ENCODE assay signal across 11 mouse cellular contexts in the genomic region with DNA sequence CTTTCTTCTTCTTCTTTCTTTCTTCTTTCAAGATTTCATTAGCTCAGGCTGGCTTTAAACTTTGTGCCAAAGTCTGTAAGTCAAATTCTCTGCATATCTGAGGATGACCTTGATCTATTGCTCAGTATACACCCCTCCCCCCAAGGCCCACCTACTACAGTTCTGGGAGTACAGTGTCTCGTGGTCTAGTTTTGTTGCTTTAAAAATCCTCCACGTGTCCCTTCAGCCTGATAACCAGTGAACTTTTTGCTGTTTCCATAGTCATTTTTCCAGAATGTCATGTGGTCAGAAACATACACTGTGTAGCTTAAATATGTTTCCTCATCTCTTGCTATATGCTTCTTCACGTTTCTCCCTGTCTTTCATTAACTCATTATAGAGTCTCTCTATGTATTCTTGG. TPM values are rescaled to one million over a fixed set of nuclear protein-coding genes. Genes with fewer than 3 reads are reported as not detected.
DNase-seq lines count a peak whose midpoint lies in the region; ATAC-seq lines count a peak whose summit lies in the region.
"Had no signal": no experiment of that assay in that cellular context is flagged by ENCODE, and none has a peak within 500 bp of the region (broad histone marks: within the 10 kb centered on the region; RNA-seq: fewer than 3 reads in every experiment).

No protein-coding gene starts in this region.

- DNase-seq in kidney, postnatal 14 days: no peak
- peak; percentile 45 for DNase-seq in adrenal gland, postnatal 10 days
- DNase-seq in midbrain, embryonic 14.5 days: no peak
- no peak for DNase-seq in left cerebral cortex, postnatal 10 days (ENCODE audit: extremely low spot score in 1 of 2, low spot score in 2 of 2)
- no peak for DNase-seq in embryo, embryonic 11 days
- DNase-seq: kidney, postnatal 4 days; thymus, postnatal 4 days had no signal

- no peak overlapping the region for H3K27ac ChIP-seq in kidney, embryonic 15.5 days
- no peak overlapping the region; the same call in 1 of the 2 replicates for H3K27ac ChIP-seq in hindbrain, embryonic 16.5 days (ENCODE audit: low read depth, low read length)
- no peak overlapping the region for H3K27ac ChIP-seq in midbrain, embryonic 14.5 days (replicated peaks; ENCODE audit: low read depth, low read length)

- intact Hi-C loops in left cerebral cortex, postnatal 10 days (cut with DNase I): loop anchor here (5.0 kb wide), 1 partner anchor 57 kb away; no protein-coding TSS in a partner anchor

- no peaks in the 10 kb centered on the region for H3K9me3 ChIP-seq in kidney, embryonic 15.5 days (replicated peaks)
- H3K9me3 ChIP-seq in hindbrain, embryonic 16.5 days (ENCODE audit: control insufficient read depth, low read length): no peaks in the 10 kb centered on the region
- no peaks in the 10 kb centered on the region for H3K9me3 ChIP-seq in midbrain, embryonic 14.5 days (ENCODE audit: control insufficient read depth, low read length)
- H3K9me3 ChIP-seq: embryonic facial prominence, embryonic 12.5 days had no signal

- no peak overlapping the region for H3K9ac ChIP-seq in kidney, embryonic 15.5 days
- no peak overlapping the region for H3K9ac ChIP-seq in hindbrain, embryonic 16.5 days (ENCODE audit: low read depth, low read length)
- peak overlapping the region; percentile 97; the same call in 1 of the 2 replicates for H3K9ac ChIP-seq in midbrain, embryonic 14.5 days (replicated peaks; ENCODE audit: low read length)

- 42% methylated on average over 3 of the region's 3 CpGs for WGBS in kidney, embryonic 15.5 days
- WGBS in hindbrain, embryonic 16.5 days: 61% methylated on average over 3 of the region's 3 CpGs
- 64% methylated on average over 3 of the region's 3 CpGs for WGBS in midbrain, embryonic 14.5 days

- H3K4me1 ChIP-seq in kidney, embryonic 15.5 days: peaks cover 38% of the 10 kb centered on the region
- H3K4me1 ChIP-seq in hindbrain, embryonic 16.5 days (ENCODE audit: control insufficient read depth, insufficient read depth, low read depth, low read length): peaks cover 25% of the 10 kb centered on the region
- peaks cover 25% of the 10 kb centered on the region for H3K4me1 ChIP-seq in midbrain, embryonic 14.5 days (ENCODE audit: control insufficient read depth, insufficient read depth, low read length)

- no peak for ATAC-seq in kidney, embryonic 15.5 days (replicated peaks; ENCODE audit: low FRiP score)
- no peak for ATAC-seq in hindbrain, embryonic 16.5 days
- ATAC-seq in midbrain, embryonic 14.5 days (ENCODE audit: low FRiP score, low TSS enrichment): no peak
- ATAC-seq in monocyte, adult 5-6 weeks (replicated peaks; ENCODE audit: insufficient number of reproducible peaks, low FRiP score, low TSS enrichment, poor library complexity, severe bottlenecking): no peak

- no peaks in the 10 kb centered on the region for H3K36me3 ChIP-seq in kidney, embryonic 15.5 days
- no peaks in the 10 kb centered on the region for H3K36me3 ChIP-seq in hindbrain, embryonic 16.5 days (ENCODE audit: control insufficient read depth, insufficient read depth, low read length)
- no peaks in the 10 kb centered on the region for H3K36me3 ChIP-seq in midbrain, embryonic 14.5 days (ENCODE audit: control insufficient read depth, insufficient read depth, low read length)
- H3K36me3 ChIP-seq: embryonic facial prominence, embryonic 12.5 days had no signal

- no peaks in the 10 kb centered on the region for H3K27me3 ChIP-seq in kidney, embryonic 15.5 days
- no peaks in the 10 kb centered on the region for H3K27me3 ChIP-seq in hindbrain, embryonic 16.5 days (replicated peaks; ENCODE audit: control insufficient read depth, insufficient read depth, low read length)
- no peaks in the 10 kb centered on the region for H3K27me3 ChIP-seq in midbrain, embryonic 14.5 days (ENCODE audit: control insufficient read depth, insufficient read depth, low read length)
- H3K27me3 ChIP-seq: embryonic facial prominence, embryonic 12.5 days had no signal

- H3K4me2 ChIP-seq in kidney, embryonic 15.5 days: peak overlapping the region; percentile 82
- H3K4me2 ChIP-seq in hindbrain, embryonic 16.5 days (ENCODE audit: low read length): peak overlapping the region; percentile 85
- H3K4me2 ChIP-seq in midbrain, embryonic 14.5 days (ENCODE audit: low read length): peak overlapping the region; percentile 92

- peak overlapping the region; percentile 98; the same call in 1 of the 2 replicates for H3K4me3 ChIP-seq in kidney, embryonic 15.5 days (replicated peaks)
- no peak overlapping the region; the same call in 1 of the 2 replicates for H3K4me3 ChIP-seq in hindbrain, embryonic 16.5 days (ENCODE audit: low read length)
- H3K4me3 ChIP-seq in midbrain, embryonic 14.5 days (replicated peaks; ENCODE audit: low read depth, low read length): peak overlapping the region; percentile 99; the same call in 1 of the 2 replicates

RNA-seq across cellular contexts. Expression of a gene that starts 1.0 kb away (rescaled TPM):
- 13.6 and 14.8 TPM in 2 replicates for polyA plus RNA-seq in kidney, embryonic 15.5 days (2015; fragmentation: Nextera tagmentation; extraction: Ambion mirVana)
- total RNA-seq in adrenal gland, postnatal 10 days (2021): 10 to 100 TPM; 54.7 to 63.1 TPM
- polyA plus RNA-seq in hindbrain, embryonic 16.5 days (2015; fragmentation: Nextera tagmentation; extraction: Ambion mirVana): 17.3 and 19.1 TPM in 2 replicates
- polyA plus RNA-seq in midbrain, embryonic 14.5 days (2014; fragmentation: Nextera tagmentation; extraction: Ambion mirVana): 33.1 and 35.5 TPM in 2 replicates
- 100 to 1,000 TPM; 112 to 115 TPM for total RNA-seq in left cerebral cortex, postnatal 10 days (2021)
- 29.9 to 52.1 TPM (median 44.8 TPM) in 3 replicates for total RNA-seq in monocyte, adult 5-6 weeks (2017)

RNA-seq across cellular contexts. Expression of a gene that starts 39.1 kb away (rescaled TPM):
- 12.0 and 13.9 TPM in 2 replicates for polyA plus RNA-seq in kidney, embryonic 15.5 days (2015; fragmentation: Nextera tagmentation; extraction: Ambion mirVana)
- total RNA-seq in adrenal gland, postnatal 10 days (2021): 1 to 10 TPM; 1.7 to 3.3 TPM
- not detected in 2 replicates for polyA plus RNA-seq in hindbrain, embryonic 16.5 days (2015; fragmentation: Nextera tagmentation; extraction: Ambion mirVana)
- polyA plus RNA-seq in midbrain, embryonic 14.5 days (2014; fragmentation: Nextera tagmentation; extraction: Ambion mirVana): not detected in 2 replicates
- not detected for total RNA-seq in left cerebral cortex, postnatal 10 days (2021)
- not detected in 3 replicates for total RNA-seq in monocyte, adult 5-6 weeks (2017)
